Mouse (Mus musculus) liver, embryonic 14.5 days (tissue): ENCODE data around the gene Bcl2l11. TPM values are rescaled to one million over a fixed set of nuclear protein-coding genes. Genes with fewer than 3 reads are reported as not detected.

Experiments
- ATAC-seq: fragments of 200-750 bp; cut with Nextera tagmentation; 2 replicates; pipeline ENCODE4 v1.8.0; 2017; ENCODE audit warnings: moderate number of reproducible peaks, mild to moderate bottlenecking, moderate library complexity; ENCODE audit not compliant: insufficient read depth
- DNase-seq, 3 experiments: peaks; one replicate each; pipeline ENCODE4 v3.0.0-alpha.2; 2012 to 2013; ENCODE audit warnings: low read depth in 3 of 3, low spot score in 3 of 3
- H3K27ac ChIP-seq: fragments of 300-500 bp; sonication (generic); 2 replicates; pipeline ENCODE4 v1.5.1; 2014; ENCODE audit warnings: moderate library complexity, mild to moderate bottlenecking, control low read depth, inconsistent platforms
- H3K27me3 ChIP-seq: fragments of 300-500 bp; sonication (generic); 2 replicates; pipeline ENCODE4 v1.6.1; 2014; ENCODE audit warnings: mild to moderate bottlenecking, low read length, moderate library complexity; ENCODE audit not compliant: control insufficient read depth, insufficient read depth
- H3K36me3 ChIP-seq: fragments of 300-500 bp; sonication (generic); replicated peaks from 2 replicates; pipeline ENCODE4 v1.6.1; 2014; ENCODE audit warnings: low read depth; ENCODE audit not compliant: control insufficient read depth, insufficient read depth
- H3K4me1 ChIP-seq, 2 experiments: fragments of 200-500 bp in 1 of 2; fragments of 300-500 bp in 1 of 2; sonication (generic) in 1 of 2; replicated peaks; 2 replicates each; pipeline ENCODE4 v1.6.1; 2012 to 2014; ENCODE audit warnings: antibody characterized with exemption in 1 of 2, inconsistent platforms in 1 of 2, low read length in 1 of 2; ENCODE audit not compliant: control insufficient read depth in 2 of 2, insufficient read depth in 2 of 2
- H3K4me2 ChIP-seq: fragments of 300-500 bp; sonication (generic); 2 replicates; pipeline ENCODE4 v1.6.1; 2014; ENCODE audit warnings: low read depth, mild to moderate bottlenecking, control low read depth, moderate library complexity
- H3K4me3 ChIP-seq, 2 experiments: fragments of 200-500 bp in 1 of 2; fragments of 300-500 bp in 1 of 2; sonication (generic) in 1 of 2; 2 replicates each; pipeline ENCODE4 v1.5.1; 2012 to 2014; ENCODE audit warnings: low read depth in 2 of 2, low read length in 2 of 2, mild to moderate bottlenecking in 2 of 2, control low read depth in 1 of 2, inconsistent platforms in 1 of 2, moderate library complexity in 1 of 2; ENCODE audit not compliant: insufficient read depth in 1 of 2
- H3K9ac ChIP-seq: fragments of 300-500 bp; sonication (generic); replicated peaks from 2 replicates; pipeline ENCODE4 v1.6.1; 2014; ENCODE audit warnings: mild to moderate bottlenecking, control low read depth, moderate library complexity
- H3K9me3 ChIP-seq: fragments of 300-500 bp; sonication (generic); 2 replicates; pipeline ENCODE4 v1.6.1; 2016; ENCODE audit warnings: low read length, mixed read lengths; ENCODE audit not compliant: control insufficient read depth
- CTCF ChIP-seq: IDR thresholded peaks from 2 replicates; pipeline ENCODE4 v1.5.1; 2016; ENCODE audit warnings: antibody characterized with exemption, low read depth, control low read depth
- EP300 ChIP-seq: IDR thresholded peaks from 2 replicates; pipeline ENCODE4 v1.6.1; 2016; ENCODE audit warnings: antibody characterized with exemption, low read depth
- WGBS: fragments of 180-500 bp; shearing (Covaris S2); extraction: QIAGEN DNeasy Blood & Tissue Kit; methylation state at CpG from one replicate; pipeline ENCODE4 v1.1.7; 2014; ENCODE audit not compliant: insufficient replicate concordance; 5-methylcytosine and 5-hydroxymethylcytosine counted together
- polyA plus RNA-seq, 2 experiments: library from polyadenylated mRNA; depleted of rRNA in 1 of 2; stranded (reverse) in 1 of 2; unstranded in 1 of 2; fragments of >200 nt; fragmentation: Nextera tagmentation in 1 of 2; extraction: Ambion mirVana in 1 of 2; gene quantifications; 2 replicates each; pipeline versions ENCODE4 v1.2.1 to v1.2.3; 2012 to 2014

Bcl2l11 gene
- polyA plus RNA-seq, 2 experiments, result 3.3 to 4.5 TPM

- Histone ChIP-seq H3K9ac (no peak overlapping the region), H3K9me3 (no peaks in the 10 kb centered on the region), H3K4me3 (no peak overlapping the region), H3K27me3 (no peaks in the 10 kb centered on the region), H3K36me3 (no peaks in the 10 kb centered on the region), H3K4me1 (peaks cover 0 to 13% of the 10 kb centered on the region in 2 experiments; a peak in 2 of 4 replicates), H3K27ac (no peak overlapping the region), H3K4me2 (peak overlapping the region; percentile 28)
- no peak for ATAC-seq
- DNase-seq, result no peak
- no peak for TF ChIP-seq EP300
- no peak for TF ChIP-seq CTCF
- 14% methylated on average over 5 of the region's 5 CpGs for WGBS
These were observed 64.4 kb downstream of the Bcl2l11 start for GRCm38 (mm10) chr2:128190196-128190595.

GRCm38 (mm10) chr2:128193411-128193810 is 67.6 kb downstream of the Bcl2l11 start:
- no peak for ATAC-seq
- TF ChIP-seq CTCF, result no peak
- no peak for TF ChIP-seq EP300
- no peaks in the 10 kb centered on the region for H3K9me3 ChIP-seq
- 57% methylated on average over 4 of the region's 4 CpGs for WGBS
- H3K4me3 ChIP-seq, result no peak overlapping the region
- H3K36me3 ChIP-seq, result no peaks in the 10 kb centered on the region
- no peak overlapping the region for H3K27ac ChIP-seq
- H3K4me1 ChIP-seq, result peaks cover 0 to 6% of the 10 kb centered on the region in 2 experiments; a peak in 2 of 4 replicates
- no peak overlapping the region; the same call in 1 of the 2 replicates for H3K9ac ChIP-seq
- DNase-seq, result no peak
- H3K4me2 ChIP-seq, result no peak overlapping the region
- H3K27me3 ChIP-seq, result no peaks in the 10 kb centered on the region

GRCm38 (mm10) chr2:128197379-128197778 is 71.5 kb downstream of the Bcl2l11 start:
- TF ChIP-seq EP300, result no peak
- no peak for TF ChIP-seq CTCF
- Histone ChIP-seq H3K9ac (no peak overlapping the region), H3K4me3 (no peak overlapping the region), H3K36me3 (no peaks in the 10 kb centered on the region), H3K27me3 (no peaks in the 10 kb centered on the region), H3K4me1 (no peaks in the 10 kb centered on the region), H3K4me2 (no peak overlapping the region), H3K27ac (no peak overlapping the region), H3K9me3 (no peaks in the 10 kb centered on the region)
- ATAC-seq (no peak), DNase-seq (no peak)
- WGBS, result 61% methylated on average over 3 of the region's 3 CpGs

DNA sequence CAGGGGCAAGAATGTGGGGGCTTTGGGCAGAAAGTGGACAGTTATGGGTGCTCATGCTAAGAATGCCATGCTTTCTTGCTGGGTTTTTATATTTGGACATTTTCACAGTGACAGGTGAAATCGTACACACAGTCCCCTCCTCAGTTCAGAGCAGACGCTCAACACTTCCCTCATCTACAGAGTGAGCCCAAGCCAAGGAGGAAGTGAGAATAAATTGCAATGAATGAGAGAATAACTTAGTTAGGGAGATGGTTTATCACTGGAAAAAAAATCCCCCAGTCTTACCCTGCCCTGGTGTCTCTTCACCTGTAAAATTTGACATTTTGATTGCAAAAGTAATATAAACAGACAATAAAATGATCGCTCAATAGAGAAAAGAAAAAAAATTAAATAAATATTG is 77.3 kb downstream of the Bcl2l11 start:
- Histone ChIP-seq H3K36me3 (no peaks in the 10 kb centered on the region), H3K9me3 (no peaks in the 10 kb centered on the region), H3K4me1 (no peaks in the 10 kb centered on the region), H3K27ac (no peak overlapping the region), H3K4me2 (no peak overlapping the region), H3K27me3 (no peaks in the 10 kb centered on the region), H3K9ac (no peak overlapping the region), H3K4me3 (no peak overlapping the region)
- 50% methylated on average over 3 of the region's 3 CpGs for WGBS
- no peak for ATAC-seq
- no peak for TF ChIP-seq EP300
- TF ChIP-seq CTCF, result no peak
- DNase-seq, result no peak

GRCm38 (mm10) chr2:128203749-128204405 is 78.0 kb downstream of the Bcl2l11 start:
- no peak for DNase-seq
- TF ChIP-seq CTCF (no peak), EP300 (no peak)
- 20% methylated on average over 6 of the region's 6 CpGs for WGBS

More at GRCm38 (mm10) chr2:128203749-128204405, 78.0 kb downstream of the Bcl2l11 start:
- Histone ChIP-seq H3K36me3 (no peaks in the 10 kb centered on the region), H3K4me2 (no peak overlapping the region), H3K4me3 (no peak overlapping the region), H3K27me3 (no peaks in the 10 kb centered on the region), H3K9me3 (no peaks in the 10 kb centered on the region), H3K9ac (no peak overlapping the region), H3K27ac (no peak overlapping the region), H3K4me1 (no peaks in the 10 kb centered on the region)
- ATAC-seq, result no peak
